Mouse (Mus musculus): ENCODE data around the gene Cacnb1. TPM values are rescaled to one million over a fixed set of nuclear protein-coding genes. Genes with fewer than 3 reads are reported as not detected.

Cacnb1 gene
- polyA plus RNA-seq, 2 experiments: 21.5 to 51.4 TPM

DNA sequence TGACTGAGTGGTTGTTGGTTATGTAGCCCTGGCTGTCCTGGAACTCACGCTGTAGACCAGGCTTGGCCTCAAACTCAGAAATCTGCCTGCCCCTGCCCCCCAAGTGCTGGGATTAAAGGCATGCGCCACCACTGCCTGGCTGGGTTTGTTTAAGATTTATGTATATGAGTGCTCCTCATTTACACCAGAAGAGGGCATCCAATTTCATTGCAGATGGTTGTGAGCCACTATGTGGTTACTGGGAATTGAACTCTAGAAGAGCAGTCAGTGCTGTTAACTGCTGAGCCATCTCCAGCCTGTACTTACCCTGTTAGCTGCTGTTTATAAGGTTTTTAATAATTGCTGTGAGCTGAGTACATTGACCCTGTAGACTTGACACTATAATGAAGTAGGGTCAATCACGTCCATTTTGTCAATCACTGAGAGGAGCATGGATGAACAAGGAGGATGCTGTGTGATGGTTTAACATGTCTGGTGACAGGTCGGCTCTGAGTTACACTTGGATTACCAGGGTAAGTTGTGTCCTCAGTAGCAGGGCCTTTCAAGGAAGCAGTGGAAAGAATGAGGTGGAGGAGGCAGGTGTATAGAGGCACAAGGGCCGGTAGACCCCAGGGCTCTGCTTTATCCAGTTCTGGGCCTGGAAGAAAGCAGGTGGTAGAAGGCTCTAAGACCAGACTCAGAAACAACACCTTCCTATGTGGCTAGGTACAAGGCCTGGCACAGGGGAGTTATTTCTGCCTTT, 8.0 kb upstream of the Cacnb1 start:
- Histone ChIP-seq H3K4me2 (replicated peaks; ENCODE audit: low read depth, low read length, severe bottlenecking) (no peak overlapping the region), H3K9me3 (ENCODE audit: control insufficient read depth, low read length) (no peaks in the 10 kb centered on the region), H3K27ac (replicated peaks; ENCODE audit: low read depth, low read length) (no peak overlapping the region), H3K4me1 (ENCODE audit: control insufficient read depth, insufficient read depth, low read length) (peaks cover 18% of the 10 kb centered on the region), H3K36me3 (ENCODE audit: control insufficient read depth, insufficient read depth, low read length) (peaks cover 35% of the 10 kb centered on the region), H3K9ac (ENCODE audit: low read depth, low read length, severe bottlenecking) (no peak overlapping the region), H3K27me3 (ENCODE audit: control insufficient read depth, insufficient read depth, low read length) (peaks cover 13% of the 10 kb centered on the region; the same call in 1 of the 2 replicates), H3K4me3 (replicated peaks; ENCODE audit: low read length) (no peak overlapping the region)
- DNase-seq (ENCODE audit: low spot score) (no peak), ATAC-seq (ENCODE audit: low FRiP score, low read depth) (no peak)
- TF ChIP-seq POLR2A (IDR thresholded peaks at IDR 0.05; ENCODE audit: borderline replicate concordance, extremely low read depth, insufficient read depth, insufficient read length): no peak
- WGBS: 50% methylated on average over 5 of the region's 5 CpGs

DNA sequence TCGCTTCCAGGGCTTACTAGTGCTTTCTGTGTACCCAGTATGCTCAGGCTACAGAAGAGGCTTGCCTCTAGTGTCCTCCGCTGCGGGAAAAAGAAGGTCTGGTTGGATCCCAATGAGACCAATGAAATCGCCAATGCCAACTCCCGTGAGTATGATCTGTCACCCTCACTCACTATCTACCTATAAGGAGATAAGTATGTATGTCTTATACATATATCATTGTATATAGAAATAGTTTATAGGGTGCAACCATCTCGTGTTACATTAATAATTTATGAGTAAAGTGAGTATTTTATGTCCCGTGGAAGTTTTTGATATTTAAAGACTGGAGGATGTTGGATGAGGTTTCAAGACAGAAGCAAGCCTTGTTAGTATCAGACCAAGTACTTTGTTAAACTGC, 5.0 kb upstream of the Cacnb1 start:
- Histone ChIP-seq H3K27me3 (ENCODE audit: control insufficient read depth, insufficient read depth, low read length) (no peaks in the 10 kb centered on the region), H3K9me3 (ENCODE audit: control insufficient read depth, low read length) (no peaks in the 10 kb centered on the region), H3K4me3 (replicated peaks; ENCODE audit: low read length) (peak overlapping the region; percentile 98), H3K4me1 (ENCODE audit: control insufficient read depth, insufficient read depth, low read length) (peaks cover 15% of the 10 kb centered on the region), H3K4me2 (replicated peaks; ENCODE audit: low read depth, low read length, severe bottlenecking) (peak overlapping the region; percentile 66), H3K36me3 (ENCODE audit: control insufficient read depth, insufficient read depth, low read length) (peaks cover 35% of the 10 kb centered on the region), H3K9ac (ENCODE audit: low read depth, low read length, severe bottlenecking) (peak overlapping the region; percentile 99), H3K27ac (replicated peaks; ENCODE audit: low read depth, low read length) (no peak overlapping the region)
- ATAC-seq (ENCODE audit: low FRiP score, low read depth): no peak
- no peak for DNase-seq (ENCODE audit: low spot score)
- TF ChIP-seq POLR2A (IDR thresholded peaks at IDR 0.05; ENCODE audit: borderline replicate concordance, extremely low read depth, insufficient read depth, insufficient read length): no peak
- WGBS: 21% methylated on average over 7 of the region's 7 CpGs

GRCm38 (mm10) chr11:98027297-98027688, 4.5 kb upstream of the Cacnb1 start:
- Histone ChIP-seq H3K27me3 (ENCODE audit: control insufficient read depth, insufficient read depth, low read length) (no peaks in the 10 kb centered on the region), H3K4me1 (ENCODE audit: control insufficient read depth, insufficient read depth, low read length) (peaks cover 15% of the 10 kb centered on the region), H3K36me3 (ENCODE audit: control insufficient read depth, insufficient read depth, low read length) (peaks cover 35% of the 10 kb centered on the region), H3K9ac (ENCODE audit: low read depth, low read length, severe bottlenecking) (peak overlapping the region; percentile 99), H3K4me3 (replicated peaks; ENCODE audit: low read length) (peak overlapping the region; percentile 98), H3K27ac (replicated peaks; ENCODE audit: low read depth, low read length) (peak overlapping the region; percentile 91), H3K4me2 (replicated peaks; ENCODE audit: low read depth, low read length, severe bottlenecking) (peak overlapping the region; percentile 66), H3K9me3 (ENCODE audit: control insufficient read depth, low read length) (no peaks in the 10 kb centered on the region)
- no peak for ATAC-seq (ENCODE audit: low FRiP score, low read depth)
- under 1% methylated on average over 18 of the region's 18 CpGs for WGBS
- DNase-seq (ENCODE audit: low spot score): no peak
- no peak for TF ChIP-seq POLR2A (IDR thresholded peaks at IDR 0.05; ENCODE audit: borderline replicate concordance, extremely low read depth, insufficient read depth, insufficient read length)

- Histone ChIP-seq H3K36me3 (ENCODE audit: control insufficient read depth, insufficient read depth, low read length) (peaks cover 35% of the 10 kb centered on the region), H3K4me1 (ENCODE audit: control insufficient read depth, insufficient read depth, low read length) (peaks cover 15% of the 10 kb centered on the region), H3K4me2 (replicated peaks; ENCODE audit: low read depth, low read length, severe bottlenecking) (peak within 1 kb of the TSS; percentile 66), H3K9me3 (ENCODE audit: control insufficient read depth, low read length) (no peaks in the 10 kb centered on the region), H3K27me3 (ENCODE audit: control insufficient read depth, insufficient read depth, low read length) (no peaks in the 10 kb centered on the region), H3K27ac (replicated peaks; ENCODE audit: low read depth, low read length) (peak within 1 kb of the TSS; percentile 91), H3K9ac (ENCODE audit: low read depth, low read length, severe bottlenecking) (peak within 1 kb of the TSS; percentile 99), H3K4me3 (replicated peaks; ENCODE audit: low read length) (peak within 1 kb of the TSS; percentile 98)
- DNase-seq (ENCODE audit: low spot score): peak; percentile 90
- peak; percentile 85 for ATAC-seq (ENCODE audit: low FRiP score, low read depth)
- WGBS: under 1% methylated on average over 49 of the region's 69 CpGs
- TF ChIP-seq POLR2A (IDR thresholded peaks at IDR 0.05; ENCODE audit: borderline replicate concordance, extremely low read depth, insufficient read depth, insufficient read length): peak; percentile 96; the same call in 1 of the 2 replicates
These were observed 3.9 kb upstream of the Cacnb1 start, which contains the start of gene Rpl19 for GRCm38 (mm10) chr11:98026570-98027296. Rpl19 (plus strand) TSS chr11:98026710.

DNA sequence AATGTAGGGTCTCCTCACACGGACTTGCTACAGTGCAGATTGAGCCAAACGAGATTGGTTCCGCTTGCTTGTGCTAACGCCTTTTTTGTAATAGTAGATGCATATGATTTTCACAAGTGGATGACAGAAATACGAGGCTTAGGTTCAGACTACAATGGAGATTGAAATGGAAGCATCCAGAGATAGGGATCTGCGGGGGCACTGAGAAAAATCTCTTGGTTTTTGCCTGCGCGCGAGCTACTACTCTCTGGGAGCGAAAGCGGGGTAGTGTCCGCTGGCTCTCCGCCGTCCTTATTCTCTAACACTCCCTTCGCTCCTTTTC, 3.4 kb upstream of the Cacnb1 start:
- Histone ChIP-seq H3K4me3 (replicated peaks; ENCODE audit: low read length) (peak overlapping the region; percentile 98), H3K36me3 (ENCODE audit: control insufficient read depth, insufficient read depth, low read length) (peaks cover 33% of the 10 kb centered on the region), H3K4me2 (replicated peaks; ENCODE audit: low read depth, low read length, severe bottlenecking) (peak overlapping the region; percentile 66), H3K9ac (ENCODE audit: low read depth, low read length, severe bottlenecking) (peak overlapping the region; percentile 99), H3K4me1 (ENCODE audit: control insufficient read depth, insufficient read depth, low read length) (peaks cover 19% of the 10 kb centered on the region), H3K9me3 (ENCODE audit: control insufficient read depth, low read length) (no peaks in the 10 kb centered on the region), H3K27me3 (ENCODE audit: control insufficient read depth, insufficient read depth, low read length) (no peaks in the 10 kb centered on the region), H3K27ac (replicated peaks; ENCODE audit: low read depth, low read length) (peak overlapping the region; percentile 91)
- 7% methylated on average over 15 of the region's 15 CpGs for WGBS
- DNase-seq (ENCODE audit: low spot score) (no peak), ATAC-seq (ENCODE audit: low FRiP score, low read depth) (no peak)
- no peak for TF ChIP-seq POLR2A (IDR thresholded peaks at IDR 0.05; ENCODE audit: borderline replicate concordance, extremely low read depth, insufficient read depth, insufficient read length)

All from limb, embryonic 14.5 days (tissue).